Mouse (Mus musculus) olfactory bulb, adult 2 months (tissue): ENCODE measurements around the gene Olfr775.

Experiments used
- CTCF ChIP-seq: fragments of 200-500 bp; IDR thresholded peaks from 2 replicates; pipeline ENCODE4 v1.5.1; 2012; ENCODE audit warnings: low read depth, mild to moderate bottlenecking, low read length, moderate library complexity; ENCODE audit not compliant: insufficient read depth
- POLR2A ChIP-seq: fragments of 200-500 bp; IDR thresholded peaks from 2 replicates; pipeline ENCODE4 v1.6.1; 2012; ENCODE audit warnings: mild to moderate bottlenecking, low read depth, low read length, moderate library complexity; ENCODE audit not compliant: insufficient read depth

- no peak for TF ChIP-seq CTCF
- no peak for TF ChIP-seq POLR2A
Observed at GRCm38 (mm10) chr10:129248112-129248511, at the start of gene Olfr775.
